Mouse (Mus musculus) layer of hippocampus, adult 18-20 months (tissue): ENCODE data around the gene Glp1r. TPM values are rescaled to one million over a fixed set of nuclear protein-coding genes. Genes with fewer than 3 reads are reported as not detected.

Source experiments
- DNase-seq, 2 experiments: peaks; one replicate each; pipeline ENCODE4 v3.0.0; 2022; ENCODE audit warnings: low spot score in 2 of 2
- long read RNA-seq: library from polyadenylated mRNA; stranded (forward); transcript quantifications from one replicate; pipeline ENCODE4 v2.0.0, GENCODE M21; 2021
- total RNA-seq, 2 experiments: library from RNA; stranded (reverse); gene quantifications; 2 replicates each; pipeline ENCODE4 v1.2.3; 2021

The Glp1r gene
- total RNA-seq = 1 to 10 TPM; 2.3 to 3.1 TPM
- long read RNA-seq, full-length matches to known transcripts = 3 of 3 reads
- long read RNA-seq, partial matches to known transcripts = 0 of 3 reads
- long read RNA-seq, other reads (novel, unspliced or antisense) = 0 of 3 reads

- no peak for DNase-seq
Measured at GRCm38 (mm10) chr17:30901627-30902026, at the start of gene Glp1r. TSS of gene Glp1r (plus strand) at chr17:30901817.

DNA sequence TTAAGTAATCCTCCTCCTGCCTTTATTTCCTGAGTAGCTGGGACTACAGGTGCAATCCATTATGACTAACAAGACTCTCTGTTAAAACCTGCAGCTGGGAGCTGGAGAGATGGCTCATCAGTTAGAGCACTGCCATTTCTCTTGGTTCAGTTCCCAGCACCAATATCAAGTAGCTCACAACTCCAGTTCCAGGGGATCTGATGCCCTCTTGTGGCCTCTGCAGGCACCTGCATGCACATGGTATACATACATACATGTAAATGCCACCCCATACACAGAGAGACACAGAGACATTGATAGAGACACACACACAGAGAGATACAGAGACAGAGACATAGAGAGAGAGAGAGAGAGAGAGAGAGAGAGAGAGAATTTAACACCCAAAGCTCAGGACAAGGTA, 49.3 kb upstream of the Glp1r start:
- DNase-seq = no peak

DNA sequence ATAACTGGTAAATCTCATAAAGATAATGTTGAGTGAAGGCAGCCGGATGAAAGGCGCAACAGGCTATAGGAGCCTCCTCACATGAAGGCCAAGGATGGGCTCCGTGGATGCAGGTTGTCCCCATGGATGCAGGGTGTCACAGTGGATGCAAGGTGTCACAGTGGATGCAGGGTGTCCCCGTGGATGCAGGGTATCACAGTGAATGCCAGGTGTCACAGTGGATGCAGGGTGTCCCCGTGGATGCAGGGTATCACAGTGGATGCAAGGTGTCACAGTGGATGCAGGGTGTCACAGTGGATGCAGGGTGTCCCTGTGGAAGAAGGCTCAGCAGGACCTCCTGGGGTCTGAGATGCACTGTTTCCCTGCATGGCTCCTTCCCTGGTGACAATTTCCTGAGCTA, 44.3 kb upstream of the Glp1r start:
- DNase-seq = no peak

- no peak for DNase-seq
Measured at GRCm38 (mm10) chr17:30858586-30859259, 42.9 kb upstream of the Glp1r start.

DNA sequence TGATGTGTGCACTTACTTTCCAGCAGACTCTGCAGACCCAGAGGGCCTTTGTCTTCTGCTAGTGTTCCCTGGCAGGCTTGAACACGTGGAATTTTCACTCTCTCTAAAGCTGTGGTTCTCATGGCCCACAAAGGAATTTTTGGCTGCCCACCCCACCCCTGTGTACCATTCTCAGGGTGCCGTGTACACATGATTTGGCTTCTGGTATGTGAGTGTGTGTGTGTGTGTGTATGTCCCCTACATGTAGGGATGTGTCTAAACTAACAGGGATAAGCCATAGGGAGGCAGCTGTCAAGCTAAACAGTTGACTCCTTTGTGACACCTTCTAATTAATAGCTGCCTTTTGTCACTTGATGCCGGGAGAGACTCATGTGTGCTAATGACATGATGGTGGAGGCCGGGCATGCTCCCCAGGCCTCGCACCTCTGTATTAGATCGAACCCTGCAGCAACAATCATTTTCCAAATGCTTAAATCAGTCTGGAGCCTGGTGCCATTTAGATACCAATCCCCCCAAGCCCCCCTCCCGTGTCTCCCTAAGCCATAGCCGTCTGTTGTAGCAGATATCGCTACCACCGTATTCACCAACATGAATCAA, 41.5 kb upstream of the Glp1r start:
- no peak for DNase-seq

- no peak for DNase-seq
Measured at GRCm38 (mm10) chr17:30860606-30861005, 41.0 kb upstream of the Glp1r start.

GRCm38 (mm10) chr17:30866281-30866680, 35.3 kb upstream of the Glp1r start:
- no peak for DNase-seq

DNA sequence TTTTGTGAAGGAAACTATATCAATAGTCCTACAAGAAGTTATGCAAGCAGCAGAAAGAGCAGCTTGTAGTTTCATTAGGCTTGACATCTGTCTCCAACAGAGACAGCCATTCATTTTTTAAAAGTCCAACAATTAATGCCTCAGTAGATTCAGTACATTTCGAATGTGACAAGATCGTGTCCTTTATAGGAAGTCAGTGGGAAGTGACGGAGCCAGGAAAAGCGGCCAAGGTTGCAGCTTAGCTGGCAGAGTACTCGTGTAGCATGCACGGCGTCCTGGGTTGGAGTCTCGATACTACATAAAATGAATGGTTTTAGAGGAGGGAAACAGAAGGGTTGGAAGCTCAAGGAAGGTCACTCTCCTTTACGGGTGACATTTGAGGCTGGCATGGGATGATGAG, 34.7 kb upstream of the Glp1r start:
- peak in 1 of 2 experiments; percentile 63 for DNase-seq

DNA sequence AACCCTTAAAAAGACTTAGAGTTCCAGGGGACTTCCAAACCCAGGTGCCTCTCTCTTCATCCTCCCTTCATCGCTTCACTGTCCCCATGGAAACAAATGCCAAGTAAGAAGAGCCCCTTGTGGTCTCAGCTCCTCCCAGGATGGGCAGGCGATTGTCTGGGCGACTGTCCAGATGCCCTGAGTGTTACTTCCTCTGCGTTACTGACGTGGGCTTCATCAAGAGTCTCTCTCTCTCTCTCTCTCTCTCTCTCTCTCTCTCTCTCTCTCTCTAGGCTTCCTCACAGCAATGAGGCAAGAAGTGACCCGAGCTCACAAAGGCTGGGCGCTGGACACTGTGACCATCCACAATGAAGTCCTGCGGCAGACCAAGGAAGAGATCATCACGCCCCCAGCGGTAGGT, 30.6 kb upstream of the Glp1r start:
- DNase-seq = no peak

DNA sequence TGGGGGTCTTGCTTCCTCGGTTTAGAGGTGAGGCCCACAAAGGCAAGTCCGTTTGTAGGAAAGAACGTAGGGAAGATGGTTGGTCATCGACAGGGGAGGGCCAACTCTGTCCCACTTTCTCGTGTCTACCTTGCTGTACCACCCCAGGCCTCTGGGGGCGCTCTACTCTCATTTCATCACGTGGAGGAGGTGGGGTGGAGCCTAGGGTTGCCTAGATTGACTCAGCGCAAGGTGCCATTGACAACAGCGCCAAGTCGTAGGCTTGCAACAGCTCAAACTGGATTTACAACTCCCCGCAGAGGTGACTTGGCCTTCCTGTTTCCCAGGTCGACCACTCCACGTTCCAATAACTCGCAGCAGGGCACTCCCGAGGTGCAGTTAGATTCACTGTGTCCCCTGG, 27.3 kb upstream of the Glp1r start:
- no peak for DNase-seq

DNA sequence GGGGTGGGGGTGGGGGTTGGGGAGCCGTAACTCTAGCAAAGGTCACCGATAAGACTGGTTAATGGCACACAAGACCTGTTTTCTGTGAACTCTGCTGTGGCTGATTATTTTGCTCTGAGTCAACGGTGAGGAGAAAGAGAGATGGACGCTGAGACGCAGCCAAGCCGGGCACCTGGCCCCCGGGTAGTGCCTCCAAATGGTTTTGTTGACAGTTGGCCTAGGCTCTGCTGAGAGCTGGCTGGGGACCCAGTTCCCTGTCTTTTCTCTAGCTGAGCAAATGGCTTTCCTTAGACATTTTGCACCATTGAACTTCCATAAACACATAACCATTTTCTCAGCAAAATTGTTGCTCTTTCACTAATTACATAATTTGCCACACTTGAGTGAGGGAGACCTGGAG, 24.2 kb upstream of the Glp1r start:
- no peak for DNase-seq

- DNase-seq = no peak
Measured at GRCm38 (mm10) chr17:30878626-30879025, 23.0 kb upstream of the Glp1r start.

GRCm38 (mm10) chr17:30880391-30880790, 21.2 kb upstream of the Glp1r start:
- no peak for DNase-seq

- DNase-seq = no peak
Measured at GRCm38 (mm10) chr17:30881001-30881400, 20.6 kb upstream of the Glp1r start.

DNA sequence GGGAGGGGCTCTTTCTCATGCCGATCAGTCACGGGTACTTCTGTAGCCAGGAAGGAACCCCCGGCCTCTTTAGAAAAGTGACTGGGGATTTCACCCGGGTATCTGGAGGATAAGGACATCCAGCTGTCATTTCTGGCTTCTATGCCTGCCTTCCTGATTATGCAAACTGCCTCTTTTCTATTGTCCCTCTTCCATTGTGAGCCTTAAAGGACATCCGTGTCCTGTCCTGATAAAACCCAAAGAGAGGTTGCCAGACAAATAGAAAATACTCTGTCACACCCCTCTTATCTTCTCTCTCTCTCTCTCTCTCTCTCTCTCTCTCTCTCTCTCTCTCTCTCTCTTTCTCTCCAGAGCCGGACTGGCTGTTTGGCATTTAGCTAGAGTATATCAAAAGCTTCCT, 19.4 kb upstream of the Glp1r start:
- no peak for DNase-seq

- DNase-seq = no peak
Measured at GRCm38 (mm10) chr17:30883534-30883933, 18.1 kb upstream of the Glp1r start.

GRCm38 (mm10) chr17:30892086-30892485, 9.5 kb upstream of the Glp1r start:
- no peak for DNase-seq

DNA sequence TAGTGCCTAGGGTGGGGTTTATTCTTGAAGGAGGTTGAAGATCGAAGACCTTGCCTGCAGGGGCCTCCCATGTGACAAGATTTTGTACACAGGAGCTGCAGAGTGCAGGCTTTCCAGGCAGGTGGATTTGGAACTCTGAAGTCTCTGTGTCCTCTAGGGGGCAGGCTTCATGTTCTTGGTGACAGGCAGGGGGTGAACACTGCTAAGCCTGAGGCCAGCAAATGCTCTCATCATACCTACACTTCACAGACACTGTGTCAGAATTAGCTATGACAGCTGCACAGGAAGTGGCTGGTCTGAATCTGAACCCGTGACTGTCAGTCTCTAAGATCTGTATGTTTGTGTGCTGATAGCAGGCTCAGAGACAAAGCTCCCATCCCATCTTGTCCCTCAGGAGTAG, 8.9 kb upstream of the Glp1r start:
- no peak for DNase-seq

- no peak for DNase-seq
Measured at GRCm38 (mm10) chr17:30897075-30897474, 4.5 kb upstream of the Glp1r start.

GRCm38 (mm10) chr17:30904096-30904495, 2.5 kb downstream of the Glp1r start:
- DNase-seq = no peak

- no peak for DNase-seq
Measured at GRCm38 (mm10) chr17:30907577-30907976, 6.0 kb downstream of the Glp1r start.

- no peak for DNase-seq
Measured at GRCm38 (mm10) chr17:30910866-30911731, 9.5 kb downstream of the Glp1r start.
